Comparison of ENCODE assay signal across 25 mouse cellular contexts in genomic region chr7:117386376-117386775, GRCm38 (mm10). TPM values are rescaled to one million over a fixed set of nuclear protein-coding genes. Genes with fewer than 3 reads are reported as not detected.
A peak's percentile ranks its signal among the peaks of the same experiment; 100 is the strongest.
DNase-seq lines count a peak whose midpoint lies in the region; ATAC-seq and TF ChIP-seq lines count a peak whose summit lies in the region.
"Had no signal": no experiment of that assay in that cellular context is flagged by ENCODE, and none has a peak within 500 bp of the region (broad histone marks: within the 10 kb centered on the region; RNA-seq: fewer than 3 reads in every experiment).

No protein-coding gene starts in this region.

- no peaks in the 10 kb centered on the region for H3K27me3 ChIP-seq in hindbrain, postnatal 0 days (ENCODE audit: insufficient read depth, low read length)
- no peaks in the 10 kb centered on the region for H3K27me3 ChIP-seq in hindbrain, embryonic 10.5 days (ENCODE audit: insufficient read depth, poor library complexity, severe bottlenecking)
- H3K27me3 ChIP-seq in kidney, embryonic 16.5 days (ENCODE audit: insufficient read depth, low read length): no peaks in the 10 kb centered on the region
- H3K27me3 ChIP-seq: embryonic facial prominence, embryonic 12.5 days; embryonic facial prominence, embryonic 15.5 days had no signal

- TF ChIP-seq CTCF in hindbrain, postnatal 0 days (IDR thresholded peaks at IDR 0.05; ENCODE audit: low read depth): no peak

- H3K36me3 ChIP-seq in hindbrain, postnatal 0 days (ENCODE audit: insufficient read depth, low read length): no peaks in the 10 kb centered on the region
- no peaks in the 10 kb centered on the region for H3K36me3 ChIP-seq in hindbrain, embryonic 10.5 days
- no peaks in the 10 kb centered on the region for H3K36me3 ChIP-seq in kidney, embryonic 16.5 days (ENCODE audit: insufficient read depth, low read length)
- H3K36me3 ChIP-seq: embryonic facial prominence, embryonic 12.5 days; embryonic facial prominence, embryonic 15.5 days; G1E had no signal

- DNase-seq in hindbrain, postnatal 0 days (ENCODE audit: low spot score): no peak
- DNase-seq in hindbrain, embryonic 10.5 days (ENCODE audit: low spot score): no peak
- peak; percentile 79 to 80 for DNase-seq in kidney, adult 8-10 months
- DNase-seq in kidney, postnatal 10 days: no peak
- peak; percentile 57 to 74 for DNase-seq in kidney, postnatal 25 days
- peak; percentile 66 to 76 for DNase-seq in kidney, postnatal 36 days
- DNase-seq: adrenal gland, adult 2 months; adrenal gland, postnatal 14 days; B cell, adult 2 months; cerebellum, adult 11 months; cerebellum, adult 2 months; cerebellum, adult 9-11 months; cerebellum, postnatal 25 days; forebrain, postnatal 0 days; gastrocnemius, adult 2 months; gastrocnemius, postnatal 14 days; heart, adult 11 months; heart, postnatal 36 days had no signal

- no peak for ATAC-seq in hindbrain, postnatal 0 days
- ATAC-seq in kidney, embryonic 16.5 days (ENCODE audit: low FRiP score, low TSS enrichment): no peak
- ATAC-seq: forebrain, embryonic 14.5 days; forebrain, postnatal 0 days had no signal

- H3K4me2 ChIP-seq in hindbrain, postnatal 0 days (ENCODE audit: low read depth, low read length): peak overlapping the region; percentile 18; the same call in 1 of the 2 replicates
- no peak overlapping the region for H3K4me2 ChIP-seq in kidney, embryonic 16.5 days (replicated peaks; ENCODE audit: low read depth, low read length)
- H3K4me2 ChIP-seq: embryonic facial prominence, embryonic 12.5 days; embryonic facial prominence, embryonic 15.5 days; heart, embryonic 11.5 days; hindbrain, embryonic 14.5 days had no signal

- no peaks in the 10 kb centered on the region for H3K9me3 ChIP-seq in hindbrain, postnatal 0 days (ENCODE audit: low read length)
- H3K9me3 ChIP-seq in hindbrain, embryonic 10.5 days: no peaks in the 10 kb centered on the region
- no peaks in the 10 kb centered on the region for H3K9me3 ChIP-seq in kidney, embryonic 16.5 days (ENCODE audit: low read length)
- H3K9me3 ChIP-seq: embryonic facial prominence, embryonic 12.5 days; embryonic facial prominence, embryonic 15.5 days had no signal

- H3K4me1 ChIP-seq in hindbrain, postnatal 0 days (ENCODE audit: insufficient read depth, low read length): peaks cover 5% of the 10 kb centered on the region; the same call in 1 of the 2 replicates
- H3K4me1 ChIP-seq in hindbrain, embryonic 10.5 days (replicated peaks): peaks cover 27% of the 10 kb centered on the region
- peaks cover 23% of the 10 kb centered on the region for H3K4me1 ChIP-seq in kidney, embryonic 16.5 days (ENCODE audit: insufficient read depth, low read length)

- no peak overlapping the region for H3K9ac ChIP-seq in hindbrain, postnatal 0 days (replicated peaks; ENCODE audit: low read length)
- H3K9ac ChIP-seq in kidney, embryonic 16.5 days (replicated peaks; ENCODE audit: low read length): no peak overlapping the region
- H3K9ac ChIP-seq: embryonic facial prominence, embryonic 12.5 days; embryonic facial prominence, embryonic 15.5 days; forebrain, postnatal 0 days; hindbrain, embryonic 14.5 days had no signal

- H3K4me3 ChIP-seq in hindbrain, postnatal 0 days (ENCODE audit: low read length): no peak overlapping the region
- H3K4me3 ChIP-seq in hindbrain, embryonic 10.5 days: no peak overlapping the region
- no peak overlapping the region for H3K4me3 ChIP-seq in kidney, embryonic 16.5 days (ENCODE audit: low read length)
- H3K4me3 ChIP-seq: embryonic facial prominence, embryonic 12.5 days; embryonic facial prominence, embryonic 15.5 days; gastrocnemius, adult 2 months had no signal

- 84% methylated on average over 4 of the region's 4 CpGs for WGBS in hindbrain, postnatal 0 days
- 86% methylated on average over 4 of the region's 4 CpGs for WGBS in hindbrain, embryonic 10.5 days
- 89% methylated on average over 4 of the region's 4 CpGs for WGBS in kidney, embryonic 16.5 days

- H3K27ac ChIP-seq in hindbrain, postnatal 0 days: no peak overlapping the region
- no peak overlapping the region for H3K27ac ChIP-seq in hindbrain, embryonic 10.5 days
- H3K27ac ChIP-seq in kidney, embryonic 16.5 days (ENCODE audit: low read length): no peak overlapping the region
- H3K27ac ChIP-seq: embryonic facial prominence, embryonic 12.5 days; embryonic facial prominence, embryonic 15.5 days; gastrocnemius, adult 2 months; hindbrain, embryonic 14.5 days had no signal

RNA-seq across cellular contexts. Expression of gene Xylt1, which starts 5.6 kb away (rescaled TPM):
- total RNA-seq in hindbrain, postnatal 0 days (2014; rRNA removed): 16.6 and 26.1 TPM in 2 replicates
- polyA plus RNA-seq in hindbrain, postnatal 0 days (2015; fragmentation: Nextera tagmentation; extraction: Ambion mirVana): 2.9 and 3.0 TPM in 2 replicates
- 0.92 and 1.4 TPM in 2 replicates for polyA plus RNA-seq in hindbrain, embryonic 10.5 days (2016; fragmentation: Nextera tagmentation; extraction: Ambion mirVana)
- 1.6 and 1.8 TPM in 2 replicates for polyA plus RNA-seq in kidney, embryonic 16.5 days (2015; fragmentation: Nextera tagmentation; extraction: Ambion mirVana)
- polyA plus RNA-seq: G1E had no signal

Comparison
In these comparisons a context has a peak if more than half of its experiments do, and no peak if none do; other contexts are left out.
1. DNase-seq: peak in kidney, adult 8-10 months (2 of 2), kidney, postnatal 25 days (2 of 2) and kidney, postnatal 36 days (2 of 2); none in hindbrain, postnatal 0 days (single experiment), hindbrain, embryonic 10.5 days (single experiment) and kidney, postnatal 10 days (single experiment).